Mouse (Mus musculus): ENCODE results near the gene Trim39. TPM values are rescaled to one million over a fixed set of nuclear protein-coding genes. Genes with fewer than 3 reads are reported as not detected.

Gene Trim39
- 7.5 TPM in 2 replicates for polyA plus RNA-seq (2015; fragmentation: Nextera tagmentation; extraction: Ambion mirVana)

DNA sequence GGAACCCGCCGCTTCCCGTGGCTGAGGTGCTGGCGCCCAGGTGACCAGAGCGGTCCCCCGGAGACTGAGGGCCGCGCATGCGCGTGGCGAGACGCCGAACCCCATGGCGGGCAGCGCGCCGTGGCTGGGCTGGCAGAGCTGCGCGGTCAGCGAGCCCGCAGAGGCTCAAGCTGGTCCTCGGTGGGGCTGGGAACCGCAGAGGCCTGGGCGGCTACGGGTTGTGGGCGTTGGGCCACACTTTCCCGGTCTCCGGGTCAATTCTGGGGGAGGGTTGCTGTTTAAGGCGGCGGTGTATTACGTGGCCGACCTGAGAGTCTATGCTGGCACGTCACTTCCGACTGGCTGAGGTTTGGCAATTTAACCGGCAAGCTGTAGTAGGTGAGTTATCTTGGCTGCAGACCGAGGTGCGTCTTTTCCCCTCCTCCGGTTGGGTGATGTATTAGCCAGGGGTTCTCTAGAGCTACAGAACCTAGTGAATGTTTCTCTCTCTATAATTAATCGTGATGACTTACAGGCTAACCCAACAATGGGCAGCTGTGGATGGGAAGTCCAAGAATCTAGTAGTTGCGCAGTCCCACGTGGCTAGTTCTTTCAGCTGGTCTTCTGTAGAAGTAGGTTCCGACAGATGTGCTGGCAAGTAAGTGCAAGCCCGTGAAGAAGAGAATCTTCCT is at the start of gene Trim39:
Gene Trim39, minus strand, starts transcription at position 662 of the 671 bp plus-strand sequence.

DNA sequence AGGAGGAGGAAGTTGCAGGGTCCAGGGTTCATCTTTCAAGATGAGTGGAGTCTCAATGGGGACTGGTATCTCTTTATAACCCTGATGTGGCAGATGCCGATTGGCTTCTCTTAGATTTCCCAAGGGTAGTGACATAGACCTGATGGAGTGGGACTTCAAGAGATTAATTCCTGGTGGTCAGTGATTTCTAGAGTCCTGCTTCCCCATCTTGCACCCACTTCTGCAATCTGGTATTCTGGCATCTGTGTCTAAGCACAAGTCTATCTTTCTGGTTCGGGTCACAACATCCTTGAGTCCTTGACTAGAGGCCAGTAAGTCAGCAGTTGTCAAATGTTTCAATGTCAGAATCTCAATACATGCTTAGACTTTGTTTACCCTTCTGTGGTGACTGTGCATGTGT is 14.3 kb upstream of the Trim39 start, which contains the start of gene H2-M10.2:
Gene H2-M10.2, minus strand, starts transcription at position 101 of the 400 bp plus-strand sequence.

DNA sequence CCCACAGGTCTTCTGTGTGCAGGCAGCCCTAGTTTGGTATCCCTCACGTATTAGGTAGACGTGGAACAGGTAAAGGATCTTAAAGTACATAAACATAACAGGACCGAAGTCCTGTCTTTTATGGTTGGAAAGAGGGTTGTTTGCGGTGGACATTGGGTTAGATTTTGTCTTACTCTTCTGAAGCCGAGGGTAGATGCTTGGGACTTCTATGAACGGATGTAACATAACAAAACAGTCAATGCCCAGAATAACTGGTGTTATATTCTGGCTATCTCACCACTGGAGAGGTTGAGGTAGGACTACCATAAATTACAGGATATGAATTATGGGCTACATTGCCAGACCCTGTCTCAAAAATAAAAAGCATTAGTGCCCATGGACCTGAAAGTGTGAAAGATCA is 14.1 kb downstream of the Trim39 start, which contains the start of gene Rpp21:
Gene Rpp21, minus strand, starts transcription at position 101 of the 400 bp plus-strand sequence.

Other genes starting within 250 kb of the Trim39 start
- gene H2-T23, start 239.4 kb downstream of the Trim39 start, polyA plus RNA-seq (2015; fragmentation: Nextera tagmentation; extraction: Ambion mirVana): 31.2 and 41.0 TPM in 2 replicates
- 32.7 and 34.7 TPM in 2 replicates for gene H2-T22, start 229.5 kb downstream of the Trim39 start, polyA plus RNA-seq (2015; fragmentation: Nextera tagmentation; extraction: Ambion mirVana)
- 0.10 TPM in 1 of 2 replicates, not detected in the other for gene Gm6034, start 229.3 kb downstream of the Trim39 start, polyA plus RNA-seq (2015; fragmentation: Nextera tagmentation; extraction: Ambion mirVana)
- gene Gm11127, start 213.9 kb downstream of the Trim39 start, polyA plus RNA-seq (2015; fragmentation: Nextera tagmentation; extraction: Ambion mirVana): not detected in 2 replicates
- not detected in 2 replicates for gene Gm19684, start 150.6 kb downstream of the Trim39 start, polyA plus RNA-seq (2015; fragmentation: Nextera tagmentation; extraction: Ambion mirVana)
- not detected in 2 replicates for gene Gm7030, start 142.8 kb downstream of the Trim39 start, polyA plus RNA-seq (2015; fragmentation: Nextera tagmentation; extraction: Ambion mirVana)
- gene Gm8909, start 103.7 kb downstream of the Trim39 start, polyA plus RNA-seq (2015; fragmentation: Nextera tagmentation; extraction: Ambion mirVana): not detected in 2 replicates
- gene H2-T3, start 82.0 kb downstream of the Trim39 start, polyA plus RNA-seq (2015; fragmentation: Nextera tagmentation; extraction: Ambion mirVana): not detected in 2 replicates
- gene Rpp21, start 14.2 kb downstream of the Trim39 start, polyA plus RNA-seq (2015; fragmentation: Nextera tagmentation; extraction: Ambion mirVana): 85.5 and 95.5 TPM in 2 replicates
- not detected in 2 replicates for gene H2-M10.2, start 14.2 kb upstream of the Trim39 start, polyA plus RNA-seq (2015; fragmentation: Nextera tagmentation; extraction: Ambion mirVana)
- gene H2-M10.1, start 53.9 kb upstream of the Trim39 start, polyA plus RNA-seq (2015; fragmentation: Nextera tagmentation; extraction: Ambion mirVana): not detected in 2 replicates
- gene H2-M10.3, start 96.2 kb upstream of the Trim39 start, polyA plus RNA-seq (2015; fragmentation: Nextera tagmentation; extraction: Ambion mirVana): not detected in 2 replicates
- gene H2-M10.4, start 190.1 kb upstream of the Trim39 start, polyA plus RNA-seq (2015; fragmentation: Nextera tagmentation; extraction: Ambion mirVana): not detected in 2 replicates